Mouse (Mus musculus) limb, embryonic 14.5 days (tissue): Measurements from ENCODE around the gene Rassf2. TPM values are rescaled to one million over a fixed set of nuclear protein-coding genes. Genes with fewer than 3 reads are reported as not detected.

Experiments
- ATAC-seq: fragments of 200-750 bp; cut with Nextera tagmentation; 2 replicates; pipeline ENCODE4 v1.8.0; 2017; ENCODE audit warnings: low read depth, moderate number of reproducible peaks, moderate TSS enrichment; ENCODE audit not compliant: low FRiP score
- DNase-seq: peaks from one replicate; pipeline ENCODE4 v3.0.0-alpha.2; 2015; ENCODE audit warnings: low spot score
- H3K27ac ChIP-seq: fragments of 300-500 bp; sonication (generic); replicated peaks from 2 replicates; pipeline ENCODE4 v1.5.1; 2014; ENCODE audit warnings: low read depth, mild to moderate bottlenecking, low read length, moderate library complexity, mixed read lengths
- H3K27me3 ChIP-seq: fragments of 300-500 bp; sonication (generic); 2 replicates; pipeline ENCODE4 v1.6.1; 2014; ENCODE audit warnings: low read length, mixed read lengths; ENCODE audit not compliant: control insufficient read depth, insufficient read depth
- H3K36me3 ChIP-seq: fragments of 300-500 bp; sonication (generic); 2 replicates; pipeline ENCODE4 v1.6.1; 2014; ENCODE audit warnings: mild to moderate bottlenecking, low read length, moderate library complexity, mixed read lengths; ENCODE audit not compliant: control insufficient read depth, insufficient read depth
- H3K4me1 ChIP-seq: fragments of 300-500 bp; sonication (generic); 2 replicates; pipeline ENCODE4 v1.6.1; 2014; ENCODE audit warnings: antibody characterized with exemption, low read length, mixed read lengths; ENCODE audit not compliant: control insufficient read depth, insufficient read depth
- H3K4me2 ChIP-seq: fragments of 300-500 bp; sonication (generic); replicated peaks from 2 replicates; pipeline ENCODE4 v1.6.1; 2014; ENCODE audit warnings: low read depth, mild to moderate bottlenecking, low read length, moderate library complexity; ENCODE audit not compliant: severe bottlenecking
- H3K4me3 ChIP-seq: fragments of 300-500 bp; sonication (generic); replicated peaks from 2 replicates; pipeline ENCODE4 v1.5.1; 2014; ENCODE audit warnings: low read length
- H3K9ac ChIP-seq: fragments of 300-500 bp; sonication (generic); 2 replicates; pipeline ENCODE4 v1.6.1; 2014; ENCODE audit warnings: mild to moderate bottlenecking, low read depth, low read length, moderate library complexity; ENCODE audit not compliant: severe bottlenecking
- H3K9me3 ChIP-seq: fragments of 300-500 bp; sonication (generic); 2 replicates; pipeline ENCODE4 v1.6.1; 2016; ENCODE audit warnings: low read length; ENCODE audit not compliant: control insufficient read depth
- POLR2A ChIP-seq: fragments of 200-500 bp; IDR thresholded peaks from 2 replicates; pipeline ENCODE4 v1.8.0; 2012; ENCODE audit warnings: inconsistent platforms, mild to moderate bottlenecking, moderate library complexity, borderline replicate concordance; ENCODE audit not compliant: insufficient read depth, insufficient read length; ENCODE audit errors: extremely low read depth
- WGBS: fragments of 180-500 bp; shearing (Covaris S2); extraction: QIAGEN DNeasy Blood & Tissue Kit; methylation state at CpG from one replicate; pipeline ENCODE4 v1.1.7; 2014; 5-methylcytosine and 5-hydroxymethylcytosine counted together
- polyA plus RNA-seq, 2 experiments: library from polyadenylated mRNA; depleted of rRNA in 1 of 2; stranded (reverse) in 1 of 2; unstranded in 1 of 2; fragments of >200 nt; fragmentation: Nextera tagmentation in 1 of 2; extraction: Ambion mirVana in 1 of 2; gene quantifications; 2 replicates each; pipeline versions ENCODE4 v1.2.1 to v1.2.3; 2012 to 2014

Gene Rassf2
- polyA plus RNA-seq, 2 experiments = 13.2 to 14.6 TPM

DNA sequence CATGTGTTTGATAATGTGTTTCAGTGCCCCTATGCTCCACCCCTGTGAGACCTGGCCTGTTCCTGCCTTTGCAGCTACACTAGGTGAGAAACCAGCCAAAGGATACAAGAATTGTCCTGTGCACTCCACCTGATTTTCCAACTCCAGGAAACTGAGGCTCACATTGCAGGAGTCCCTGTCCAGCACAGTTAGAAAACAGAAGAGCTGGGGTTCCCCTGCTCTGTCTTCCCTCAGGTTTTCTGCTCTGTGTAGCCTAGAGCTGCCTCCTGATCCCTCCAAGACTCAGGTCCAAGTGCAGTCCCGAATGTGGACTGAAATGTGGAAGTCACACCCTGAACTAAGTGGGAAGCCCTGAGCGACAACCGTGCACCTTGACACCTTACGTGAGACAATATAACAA is 76.3 kb downstream of the Rassf2 start:
- Histone ChIP-seq H3K4me1 (peaks cover 3% of the 10 kb centered on the region; the same call in 1 of the 2 replicates), H3K27me3 (peaks cover 18% of the 10 kb centered on the region; the same call in 1 of the 2 replicates), H3K9me3 (no peaks in the 10 kb centered on the region), H3K27ac (no peak overlapping the region), H3K36me3 (no peaks in the 10 kb centered on the region), H3K4me2 (no peak overlapping the region), H3K4me3 (peak overlapping the region; percentile 9; the same call in 1 of the 2 replicates), H3K9ac (no peak overlapping the region)
- WGBS = 88% methylated on average over 4 of the region's 4 CpGs
- DNase-seq (no peak), ATAC-seq (no peak)
- no peak for TF ChIP-seq POLR2A

GRCm38 (mm10) chr2:131952961-131953538 is 77.0 kb downstream of the Rassf2 start:
- no peak for ATAC-seq
- peak overlapping the region; percentile 9 for H3K4me3 ChIP-seq
- WGBS = 15% methylated on average over 29 of the region's 29 CpGs
- H3K9me3 ChIP-seq = no peaks in the 10 kb centered on the region
- no peak overlapping the region for H3K27ac ChIP-seq
- no peak overlapping the region for H3K9ac ChIP-seq
- TF ChIP-seq POLR2A = no peak
- peaks cover 18% of the 10 kb centered on the region; the same call in 1 of the 2 replicates for H3K27me3 ChIP-seq
- H3K36me3 ChIP-seq = no peaks in the 10 kb centered on the region
- H3K4me1 ChIP-seq = peaks cover 3% of the 10 kb centered on the region; the same call in 1 of the 2 replicates
- H3K4me2 ChIP-seq = peak overlapping the region; percentile 29
- DNase-seq = no peak

DNA sequence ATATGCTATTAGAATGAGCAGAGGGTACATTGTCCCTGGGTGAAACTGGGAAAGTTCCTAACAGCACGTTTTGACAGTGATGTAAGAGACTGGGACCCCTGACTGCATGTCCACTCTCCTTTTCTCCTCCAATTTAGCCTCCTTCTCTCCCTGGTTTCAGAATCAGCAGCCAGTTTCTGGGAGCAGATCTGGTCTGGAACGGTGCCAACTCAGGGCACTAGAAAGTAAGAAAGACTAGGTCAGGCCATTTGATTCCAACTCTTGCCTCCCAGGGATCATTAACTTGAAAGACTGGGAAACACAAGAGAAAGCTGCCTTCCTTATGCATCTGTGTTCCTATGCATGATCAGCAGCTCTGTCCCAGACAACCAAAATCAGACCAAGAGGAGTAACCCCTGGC is 77.6 kb downstream of the Rassf2 start:
- WGBS = 39% methylated on average over 2 of the region's 2 CpGs
- no peak overlapping the region for H3K9ac ChIP-seq
- no peak for DNase-seq
- peaks cover 3% of the 10 kb centered on the region; the same call in 1 of the 2 replicates for H3K4me1 ChIP-seq
- no peak for ATAC-seq
- 0 out of 2 replicates have a peak overlapping the region, but pooled peaks have one; percentile 29 for H3K4me2 ChIP-seq
- H3K27ac ChIP-seq = no peak overlapping the region
- TF ChIP-seq POLR2A = no peak
- H3K36me3 ChIP-seq = no peaks in the 10 kb centered on the region
- 0 out of 2 replicates have a peak overlapping the region, but pooled peaks have one; percentile 9 for H3K4me3 ChIP-seq
- H3K9me3 ChIP-seq = no peaks in the 10 kb centered on the region
- H3K27me3 ChIP-seq = peaks cover 18% of the 10 kb centered on the region; the same call in 1 of the 2 replicates

DNA sequence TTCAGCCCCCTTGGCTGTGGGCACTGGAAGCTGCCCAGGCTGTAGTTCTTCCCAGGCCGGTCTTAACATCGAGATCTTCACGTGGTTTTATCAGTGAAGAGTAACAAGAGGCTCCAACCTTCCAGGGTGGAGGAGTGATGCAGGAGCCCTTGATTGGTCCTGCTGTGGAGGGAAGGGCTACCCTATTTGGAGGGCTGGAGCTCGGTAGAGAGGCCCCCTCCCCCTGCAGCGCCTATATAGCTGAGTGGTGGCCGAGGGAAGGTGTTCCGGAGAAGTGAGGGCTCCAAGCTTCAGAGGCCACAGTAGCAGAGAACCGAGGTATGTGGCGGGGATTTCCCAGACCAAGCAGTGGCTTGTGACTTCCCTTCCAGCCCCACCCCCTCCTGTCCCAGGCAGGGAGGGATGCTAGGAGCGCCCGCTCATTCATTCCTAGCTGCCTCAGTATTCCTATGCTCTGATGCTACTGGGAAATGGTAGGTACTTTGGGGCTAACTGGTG is 79.4 kb downstream of the Rassf2 start, which contains the start of gene Prnd:
Gene Prnd, plus strand, starts transcription at position 264 of the 498 bp plus-strand sequence.
- no peak within 1 kb of the TSS for H3K4me2 ChIP-seq
- ATAC-seq = no peak
- peak; percentile 27 for DNase-seq

DNA sequence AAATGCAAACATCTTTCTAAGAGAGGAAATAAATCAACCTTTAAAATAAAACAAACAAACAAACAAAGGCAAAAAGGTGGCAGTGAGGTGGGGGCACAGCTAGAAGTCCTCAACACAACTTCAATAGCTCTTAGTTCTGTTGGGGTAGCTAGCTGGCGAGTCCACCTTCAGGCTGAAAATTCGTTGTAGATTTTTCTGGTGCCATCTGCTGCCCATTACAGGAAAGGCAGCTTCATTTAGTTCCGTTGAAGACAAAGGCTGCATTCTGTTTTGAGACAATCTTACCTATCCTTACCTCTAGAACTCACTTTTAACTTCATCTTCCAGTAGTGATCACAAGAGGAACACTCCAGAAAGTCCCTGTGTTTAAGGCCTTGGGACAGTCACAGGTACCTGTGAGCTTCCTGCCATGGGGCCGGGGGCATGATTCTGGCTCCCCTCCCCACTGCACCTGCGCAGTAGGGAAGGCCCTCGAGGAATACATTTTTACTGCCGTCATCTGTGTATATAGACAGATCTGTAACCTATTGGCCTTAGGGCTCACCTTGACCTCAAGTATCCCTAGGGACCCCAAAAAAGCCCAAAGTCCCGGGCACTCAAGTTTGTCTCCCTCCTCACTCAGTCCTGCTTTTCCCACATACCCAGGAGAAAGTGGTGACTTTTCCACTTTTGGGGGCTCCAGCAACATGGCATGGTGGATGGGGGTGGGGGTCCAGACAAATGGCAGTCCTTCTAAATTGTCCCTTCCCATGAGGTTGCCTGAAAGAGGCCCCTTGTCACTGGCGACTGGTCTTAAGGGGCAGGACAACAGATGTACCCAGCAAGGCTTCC is 80.1 kb downstream of the Rassf2 start:
- WGBS = 41% methylated on average over 9 of the region's 9 CpGs
- H3K36me3 ChIP-seq = no peaks in the 10 kb centered on the region
- TF ChIP-seq POLR2A = no peak
- DNase-seq (peak; percentile 46), ATAC-seq (no peak; the same call in 1 of the 2 replicates)
- no peak overlapping the region for H3K27ac ChIP-seq
- no peak overlapping the region for H3K4me2 ChIP-seq
- H3K27me3 ChIP-seq = peaks cover 17% of the 10 kb centered on the region; the same call in 1 of the 2 replicates
- H3K9ac ChIP-seq = no peak overlapping the region
- H3K4me3 ChIP-seq = no peak overlapping the region
- H3K4me1 ChIP-seq = peaks cover 3% of the 10 kb centered on the region; the same call in 1 of the 2 replicates
- H3K9me3 ChIP-seq = no peaks in the 10 kb centered on the region

More for the DNA sequence above, 79.4 kb downstream of the Rassf2 start, which contains the start of gene Prnd:
- peaks cover 18% of the 10 kb centered on the region; the same call in 1 of the 2 replicates for H3K27me3 ChIP-seq
- no peak within 1 kb of the TSS for H3K27ac ChIP-seq
- H3K4me3 ChIP-seq = no peak within 1 kb of the TSS
- no peaks in the 10 kb centered on the region for H3K9me3 ChIP-seq
- H3K9ac ChIP-seq = no peak within 1 kb of the TSS
- H3K36me3 ChIP-seq = no peaks in the 10 kb centered on the region
- peaks cover 3% of the 10 kb centered on the region; the same call in 1 of the 2 replicates for H3K4me1 ChIP-seq
- 5% methylated on average over 11 of the region's 11 CpGs for WGBS
- TF ChIP-seq POLR2A = no peak
